Mouse (Mus musculus): ENCODE results near the gene Irf2bpl. TPM values are rescaled to one million over a fixed set of nuclear protein-coding genes. Genes with fewer than 3 reads are reported as not detected.

The Irf2bpl gene
- total and polyA plus RNA-seq, 2 experiments from 2014 or later = 66.9 to 146 TPM

GRCm38 (mm10) chr12:86859924-86860790 lies 24.4 kb downstream of the Irf2bpl start:
- Histone ChIP-seq H3K4me1 (ENCODE audit: insufficient read depth, low read length) (peaks cover 25% of the 10 kb centered on the region), H3K4me2 (ENCODE audit: low read depth, low read length) (no peak overlapping the region), H3K9ac (replicated peaks; ENCODE audit: low read length) (peak overlapping the region; percentile 35; the same call in 1 of the 2 replicates), H3K27me3 (ENCODE audit: insufficient read depth, low read length) (no peaks in the 10 kb centered on the region), H3K9me3 (ENCODE audit: low read length) (no peaks in the 10 kb centered on the region), H3K27ac (peak overlapping the region; percentile 66), H3K36me3 (ENCODE audit: insufficient read depth, low read length) (no peaks in the 10 kb centered on the region), H3K4me3 (ENCODE audit: low read length) (no peak overlapping the region)
- DNase-seq (ENCODE audit: low spot score) (peak; percentile 52), ATAC-seq (peak; percentile 55)
- 32% methylated on average over 10 of the region's 10 CpGs for WGBS
- no peak for TF ChIP-seq CTCF (IDR thresholded peaks at IDR 0.05; ENCODE audit: low read depth)

DNA sequence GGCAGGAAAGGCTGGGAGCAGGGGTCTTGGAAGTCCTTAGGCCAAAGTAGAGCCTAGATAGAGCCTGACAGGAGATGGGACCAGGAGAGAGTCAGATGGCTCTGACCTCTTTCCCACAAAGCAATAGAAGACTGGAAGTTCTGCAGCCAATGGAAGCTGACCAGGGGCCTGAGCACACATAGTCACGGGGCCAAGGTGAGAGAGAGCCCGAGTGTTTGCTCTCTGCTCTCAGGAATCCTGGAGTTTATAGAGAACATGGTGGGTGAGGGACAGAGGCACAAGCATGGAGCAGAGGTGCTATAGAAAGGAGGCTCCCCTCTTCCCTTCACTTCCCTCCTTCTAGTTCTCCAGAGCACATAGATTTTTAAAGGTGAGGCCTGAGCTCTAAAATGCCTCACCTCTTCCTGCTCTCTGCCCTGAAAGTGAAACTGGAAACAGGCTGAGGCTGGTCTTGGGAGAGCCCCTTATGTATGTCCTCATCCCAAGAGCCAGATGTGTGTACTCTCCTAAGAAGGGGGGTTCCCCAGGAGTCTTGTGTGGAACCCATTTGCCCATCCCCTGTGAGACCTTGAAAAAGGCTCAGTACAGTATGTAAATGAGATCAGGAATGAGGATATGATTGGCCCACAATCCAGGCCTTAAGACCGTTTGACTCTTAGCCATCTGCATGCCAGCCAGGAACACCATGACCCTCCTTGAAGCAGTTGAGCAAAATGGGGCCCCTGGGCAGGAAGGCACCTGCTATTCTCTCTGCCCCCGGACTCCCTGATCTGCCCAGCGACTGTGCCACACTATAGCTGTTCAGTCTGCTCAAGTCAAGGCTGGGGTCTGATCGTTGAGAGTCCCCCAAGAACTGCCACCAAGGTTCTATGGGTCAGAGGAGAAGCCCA lies 25.4 kb downstream of the Irf2bpl start:
- DNase-seq (ENCODE audit: low spot score) = no peak
- peak overlapping the region; percentile 66; the same call in 1 of the 2 replicates for H3K27ac ChIP-seq
- no peak overlapping the region for H3K4me3 ChIP-seq (ENCODE audit: low read length)
- WGBS = 61% methylated on average over 6 of the region's 6 CpGs
- no peak for ATAC-seq
- H3K4me2 ChIP-seq (ENCODE audit: low read depth, low read length) = no peak overlapping the region
- H3K9me3 ChIP-seq (ENCODE audit: low read length) = no peaks in the 10 kb centered on the region
- peaks cover 25% of the 10 kb centered on the region for H3K4me1 ChIP-seq (ENCODE audit: insufficient read depth, low read length)
- peak overlapping the region; percentile 35; the same call in 1 of the 2 replicates for H3K9ac ChIP-seq (replicated peaks; ENCODE audit: low read length)
- no peaks in the 10 kb centered on the region for H3K27me3 ChIP-seq (ENCODE audit: insufficient read depth, low read length)
- no peaks in the 10 kb centered on the region for H3K36me3 ChIP-seq (ENCODE audit: insufficient read depth, low read length)
- no peak for TF ChIP-seq CTCF (IDR thresholded peaks at IDR 0.05; ENCODE audit: low read depth)

- DNase-seq (ENCODE audit: low spot score) (no peak), ATAC-seq (no peak)
- Histone ChIP-seq H3K9me3 (ENCODE audit: low read length) (no peaks in the 10 kb centered on the region), H3K9ac (replicated peaks; ENCODE audit: low read length) (no peak overlapping the region), H3K36me3 (ENCODE audit: insufficient read depth, low read length) (no peaks in the 10 kb centered on the region), H3K4me1 (ENCODE audit: insufficient read depth, low read length) (peaks cover 25% of the 10 kb centered on the region), H3K27me3 (ENCODE audit: insufficient read depth, low read length) (no peaks in the 10 kb centered on the region), H3K4me3 (ENCODE audit: low read length) (no peak overlapping the region), H3K4me2 (ENCODE audit: low read depth, low read length) (no peak overlapping the region), H3K27ac (no peak overlapping the region)
- 91% methylated on average over 4 of the region's 4 CpGs for WGBS
- no peak for TF ChIP-seq CTCF (IDR thresholded peaks at IDR 0.05; ENCODE audit: low read depth)
Observed at GRCm38 (mm10) chr12:86858498-86858897, 26.1 kb downstream of the Irf2bpl start.

DNA sequence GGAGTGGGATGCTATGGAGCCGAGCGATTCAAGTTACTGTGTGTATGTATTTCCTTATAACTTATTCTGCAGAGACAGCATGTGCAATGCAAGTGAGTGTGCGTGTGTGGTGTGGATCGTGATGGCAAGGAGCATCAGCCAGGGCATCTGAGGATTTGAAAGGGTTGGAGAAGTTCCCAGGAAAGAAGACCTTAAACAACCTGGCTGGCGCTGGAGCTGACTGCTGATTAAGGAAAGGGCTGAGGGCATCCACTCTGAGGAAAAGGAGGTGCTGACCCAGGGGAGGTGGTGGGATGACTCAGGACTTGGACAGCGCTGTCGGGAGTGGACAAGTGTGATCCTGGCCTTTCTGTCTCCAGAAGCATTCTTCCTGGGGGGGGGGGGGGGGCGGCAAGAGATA lies 27.3 kb downstream of the Irf2bpl start:
- 0 out of 2 replicates have a peak overlapping the region, but pooled peaks have one; percentile 7 for H3K27ac ChIP-seq
- DNase-seq (ENCODE audit: low spot score) = no peak

GRCm38 (mm10) chr12:86855670-86856069 lies 28.9 kb downstream of the Irf2bpl start:
- Histone ChIP-seq H3K36me3 (ENCODE audit: insufficient read depth, low read length) (no peaks in the 10 kb centered on the region), H3K4me3 (ENCODE audit: low read length) (no peak overlapping the region), H3K27ac (peak overlapping the region; percentile 11; the same call in 1 of the 2 replicates), H3K9ac (replicated peaks; ENCODE audit: low read length) (no peak overlapping the region), H3K4me1 (ENCODE audit: insufficient read depth, low read length) (peaks cover 32% of the 10 kb centered on the region), H3K4me2 (ENCODE audit: low read depth, low read length) (peak overlapping the region; percentile 23; the same call in 1 of the 2 replicates), H3K9me3 (ENCODE audit: low read length) (no peaks in the 10 kb centered on the region), H3K27me3 (ENCODE audit: insufficient read depth, low read length) (no peaks in the 10 kb centered on the region)
- WGBS = 13% methylated on average over 11 of the region's 11 CpGs
- no peak for TF ChIP-seq CTCF (IDR thresholded peaks at IDR 0.05; ENCODE audit: low read depth)
- ATAC-seq (peak; percentile 66; the same call in 1 of the 2 replicates), DNase-seq (ENCODE audit: low spot score) (peak; percentile 83)

More for the DNA sequence above, 27.3 kb downstream of the Irf2bpl start:
- Histone ChIP-seq H3K4me3 (ENCODE audit: low read length) (no peak overlapping the region), H3K27me3 (ENCODE audit: insufficient read depth, low read length) (no peaks in the 10 kb centered on the region), H3K9me3 (ENCODE audit: low read length) (no peaks in the 10 kb centered on the region), H3K4me2 (ENCODE audit: low read depth, low read length) (no peak overlapping the region), H3K4me1 (ENCODE audit: insufficient read depth, low read length) (peaks cover 25% of the 10 kb centered on the region), H3K36me3 (ENCODE audit: insufficient read depth, low read length) (no peaks in the 10 kb centered on the region), H3K9ac (replicated peaks; ENCODE audit: low read length) (no peak overlapping the region)
- no peak for TF ChIP-seq CTCF (IDR thresholded peaks at IDR 0.05; ENCODE audit: low read depth)
- 70% methylated on average over 8 of the region's 8 CpGs for WGBS
- ATAC-seq = no peak

DNA sequence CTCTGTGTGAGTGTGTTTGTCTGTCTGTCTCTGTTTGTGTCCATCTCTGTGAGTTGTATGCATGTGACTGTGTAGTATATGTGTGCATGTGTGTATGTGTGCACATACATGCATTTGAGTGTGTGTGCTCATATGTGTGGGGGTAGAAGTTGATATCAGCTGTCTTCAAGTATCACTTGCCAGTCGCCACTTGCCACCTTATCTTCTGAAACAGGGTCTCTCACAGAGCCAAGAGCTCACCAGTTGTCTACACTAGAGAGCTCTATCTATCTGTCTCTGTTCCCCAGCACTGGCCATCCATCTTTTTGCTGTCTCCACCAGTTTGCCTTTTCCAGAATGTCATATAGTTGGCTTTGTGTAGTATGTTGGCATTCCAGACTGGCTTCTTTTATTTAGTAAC lies 31.1 kb downstream of the Irf2bpl start:
- Histone ChIP-seq H3K4me1 (ENCODE audit: insufficient read depth, low read length) (peaks cover 26% of the 10 kb centered on the region), H3K9me3 (ENCODE audit: low read length) (no peaks in the 10 kb centered on the region), H3K4me2 (ENCODE audit: low read depth, low read length) (no peak overlapping the region), H3K27me3 (ENCODE audit: insufficient read depth, low read length) (no peaks in the 10 kb centered on the region), H3K4me3 (ENCODE audit: low read length) (no peak overlapping the region), H3K27ac (no peak overlapping the region), H3K36me3 (ENCODE audit: insufficient read depth, low read length) (no peaks in the 10 kb centered on the region), H3K9ac (replicated peaks; ENCODE audit: low read length) (no peak overlapping the region)
- no peak for ATAC-seq
- no peak for TF ChIP-seq CTCF (IDR thresholded peaks at IDR 0.05; ENCODE audit: low read depth)
- no peak for DNase-seq (ENCODE audit: low spot score)
- WGBS = 90% methylated on average over 1 of the region's 1 CpGs

Measured in hindbrain, postnatal 0 days (tissue).